Mouse (Mus musculus) liver, adult 2 months (tissue): ENCODE results near the gene Fam78a. TPM values are rescaled to one million over a fixed set of nuclear protein-coding genes. Genes with fewer than 3 reads are reported as not detected.

Source experiments
- DNase-seq: peaks from one replicate; pipeline ENCODE4 v3.0.0-alpha.2; 2011; ENCODE audit warnings: low read depth, low spot score; ENCODE audit errors: extremely low read depth
- H3K27ac ChIP-seq: fragments of 200-500 bp; replicated peaks from 2 replicates; pipeline ENCODE4 v1.5.1; 2012; ENCODE audit warnings: low read depth, mild to moderate bottlenecking, control low read depth, inconsistent platforms, low read length; ENCODE audit not compliant: insufficient read depth
- H3K27me3 ChIP-seq: fragments of 200-500 bp; 2 replicates; pipeline ENCODE4 v1.6.1; 2012; ENCODE audit warnings: mild to moderate bottlenecking, moderate library complexity, low read length, inconsistent platforms; ENCODE audit not compliant: control insufficient read depth, insufficient read depth
- H3K36me3 ChIP-seq: fragments of 200-500 bp; 2 replicates; pipeline ENCODE4 v1.6.1; 2012; ENCODE audit warnings: low read length, inconsistent platforms; ENCODE audit not compliant: control insufficient read depth, insufficient read depth
- H3K4me1 ChIP-seq: fragments of 200-500 bp; 2 replicates; pipeline ENCODE4 v1.6.1; 2011; ENCODE audit warnings: low read length; ENCODE audit not compliant: control insufficient read depth, insufficient read depth
- H3K4me3 ChIP-seq: fragments of 200-500 bp; 2 replicates; pipeline ENCODE4 v1.5.1; 2011; ENCODE audit warnings: low read depth, mild to moderate bottlenecking, control low read depth, low read length, moderate library complexity; ENCODE audit not compliant: insufficient read depth
- H3K79me2 ChIP-seq: fragments of 200-500 bp; 2 replicates; pipeline ENCODE4 v1.6.1; 2012; ENCODE audit warnings: inconsistent platforms, mild to moderate bottlenecking, low read length, moderate library complexity; ENCODE audit not compliant: control insufficient read depth, insufficient read depth
- H3K9ac ChIP-seq: fragments of 200-500 bp; 2 replicates; pipeline ENCODE4 v1.6.1; 2012; ENCODE audit warnings: low read depth, mild to moderate bottlenecking, control low read depth, inconsistent platforms, low read length
- CTCF ChIP-seq: fragments of 200-500 bp; IDR thresholded peaks from 2 replicates; pipeline ENCODE4 v1.5.1; 2011; ENCODE audit warnings: low read depth, low read length, control low read depth
- POLR2A ChIP-seq: fragments of 200-500 bp; IDR thresholded peaks from 2 replicates; pipeline ENCODE4 v1.6.1; 2011; ENCODE audit warnings: low read length, control low read depth; ENCODE audit not compliant: insufficient read depth; ENCODE audit errors: extremely low read depth
- WGBS: fragments of 180-500 bp; shearing (Covaris S2); methylation state at CpG from one replicate; pipeline ENCODE4 v1.1.7; 2018; 5-methylcytosine and 5-hydroxymethylcytosine counted together
- polyA plus RNA-seq: library from polyadenylated mRNA; depleted of rRNA; stranded (reverse); fragments of >200 nt; gene quantifications from 2 replicates; pipeline ENCODE4 v1.2.3, GENCODE M21; 2012
- total RNA-seq: library from RNA; depleted of rRNA; stranded (reverse); fragments of >200 nt; gene quantifications from 2 replicates; pipeline ENCODE4 v1.2.3, GENCODE M21; 2014

The Fam78a gene
- total and polyA plus RNA-seq, 2 experiments = 0.37 to 0.87 TPM

DNA sequence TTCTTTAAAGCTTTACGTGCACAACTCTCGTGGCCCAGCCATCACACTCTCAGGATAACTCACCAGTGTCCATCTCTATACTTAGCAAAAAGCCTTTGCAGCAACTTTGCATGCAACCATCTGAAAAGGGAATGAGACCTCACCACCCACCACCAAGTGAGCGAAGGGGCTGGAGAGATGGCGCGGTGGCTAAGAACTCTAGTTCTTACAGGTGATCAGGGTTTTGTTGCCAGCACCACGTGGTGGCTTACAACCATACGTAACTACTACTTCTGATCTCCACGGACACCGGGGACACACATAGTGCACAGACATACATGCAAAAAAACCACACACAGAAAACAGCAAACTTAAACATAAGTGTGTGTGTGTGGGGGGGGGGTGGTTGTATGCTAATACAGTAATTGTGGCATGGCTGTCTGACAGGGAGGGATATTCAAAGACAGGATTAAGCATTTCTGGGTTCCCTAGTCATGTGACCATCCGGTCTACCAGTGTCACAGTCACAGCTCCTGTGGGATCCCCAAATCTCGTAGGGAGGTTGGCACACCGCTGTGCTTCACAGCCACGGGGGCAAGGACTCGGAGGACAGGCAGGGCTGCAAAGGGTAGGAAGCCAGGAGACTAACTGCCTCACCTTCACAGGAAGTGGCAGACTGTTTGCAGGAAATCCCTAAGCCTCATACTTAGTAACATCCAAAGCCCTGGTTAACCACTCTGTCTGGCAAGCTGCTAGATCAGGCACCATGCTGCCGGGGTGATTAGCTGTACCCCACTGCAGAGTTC lies 21.8 kb downstream of the Fam78a start:
- Histone ChIP-seq H3K4me3 (no peak overlapping the region), H3K9ac (no peak overlapping the region), H3K27ac (no peak overlapping the region), H3K36me3 (no peaks in the 10 kb centered on the region), H3K79me2 (no peaks in the 10 kb centered on the region), H3K4me1 (no peaks in the 10 kb centered on the region), H3K27me3 (no peaks in the 10 kb centered on the region)
- WGBS = 93% methylated on average over 15 of the region's 15 CpGs
- DNase-seq = no peak
- TF ChIP-seq POLR2A (no peak), CTCF (no peak)

GRCm38 (mm10) chr2:32061722-32062505 lies 22.7 kb downstream of the Fam78a start:
- TF ChIP-seq CTCF (no peak), POLR2A (no peak)
- no peak for DNase-seq
- H3K4me1 ChIP-seq = no peaks in the 10 kb centered on the region
- H3K9ac ChIP-seq = no peak overlapping the region
- WGBS = 79% methylated on average over 12 of the region's 12 CpGs
- H3K27ac ChIP-seq = no peak overlapping the region
- no peaks in the 10 kb centered on the region for H3K79me2 ChIP-seq
- no peaks in the 10 kb centered on the region for H3K27me3 ChIP-seq
- H3K36me3 ChIP-seq = no peaks in the 10 kb centered on the region
- no peak overlapping the region for H3K4me3 ChIP-seq

GRCm38 (mm10) chr2:32061189-32061588 lies 23.5 kb downstream of the Fam78a start:
- Histone ChIP-seq H3K36me3 (no peaks in the 10 kb centered on the region), H3K4me3 (no peak overlapping the region), H3K4me1 (no peaks in the 10 kb centered on the region), H3K79me2 (no peaks in the 10 kb centered on the region), H3K27me3 (no peaks in the 10 kb centered on the region), H3K9ac (no peak overlapping the region), H3K27ac (no peak overlapping the region)
- 78% methylated on average over 2 of the region's 2 CpGs for WGBS
- no peak for TF ChIP-seq POLR2A
- no peak for TF ChIP-seq CTCF
- DNase-seq = no peak

DNA sequence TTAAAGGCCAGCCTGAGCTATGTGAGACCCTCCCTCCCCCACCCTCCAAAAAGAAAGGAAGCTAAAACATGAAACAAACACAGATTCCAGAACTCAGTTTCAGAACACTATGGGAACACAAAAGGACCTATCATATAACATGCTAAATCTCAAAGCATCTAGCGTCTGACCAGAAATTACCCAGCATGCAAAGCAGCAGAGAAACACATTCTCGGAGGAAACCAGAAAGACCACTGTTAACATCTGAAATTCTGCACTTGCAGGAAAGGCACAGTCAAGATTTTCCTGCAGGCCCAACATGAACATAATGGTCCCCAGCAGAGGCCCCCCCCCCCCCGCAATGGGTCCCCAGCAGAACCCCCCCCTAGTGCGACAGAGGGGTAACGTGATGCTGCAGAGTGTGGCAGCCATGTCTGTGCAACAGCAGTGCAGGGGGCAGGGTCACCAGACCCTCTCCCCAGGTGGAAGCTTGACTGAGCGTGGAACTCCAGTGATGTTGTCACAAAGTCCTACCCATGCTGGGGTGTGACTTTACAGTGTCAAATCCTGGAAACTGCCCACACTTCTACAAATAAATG lies 24.3 kb downstream of the Fam78a start:
- H3K4me1 ChIP-seq = no peaks in the 10 kb centered on the region
- no peak overlapping the region for H3K27ac ChIP-seq
- no peak overlapping the region for H3K9ac ChIP-seq
- no peak for DNase-seq
- no peaks in the 10 kb centered on the region for H3K79me2 ChIP-seq
- no peaks in the 10 kb centered on the region for H3K36me3 ChIP-seq
- H3K27me3 ChIP-seq = no peaks in the 10 kb centered on the region
- 87% methylated on average over 6 of the region's 6 CpGs for WGBS
- TF ChIP-seq CTCF = no peak
- no peak for TF ChIP-seq POLR2A
- no peak overlapping the region for H3K4me3 ChIP-seq

GRCm38 (mm10) chr2:32059613-32060012 lies 25.0 kb downstream of the Fam78a start:
- TF ChIP-seq CTCF (no peak), POLR2A (no peak)
- Histone ChIP-seq H3K9ac (no peak overlapping the region), H3K79me2 (no peaks in the 10 kb centered on the region), H3K27ac (no peak overlapping the region), H3K36me3 (no peaks in the 10 kb centered on the region), H3K4me3 (no peak overlapping the region), H3K27me3 (no peaks in the 10 kb centered on the region), H3K4me1 (no peaks in the 10 kb centered on the region)
- 78% methylated on average over 6 of the region's 6 CpGs for WGBS
- DNase-seq = no peak

GRCm38 (mm10) chr2:32058716-32059115 lies 25.9 kb downstream of the Fam78a start:
- Histone ChIP-seq H3K27me3 (no peaks in the 10 kb centered on the region), H3K27ac (no peak overlapping the region), H3K4me1 (no peaks in the 10 kb centered on the region), H3K9ac (no peak overlapping the region), H3K36me3 (no peaks in the 10 kb centered on the region), H3K4me3 (no peak overlapping the region), H3K79me2 (no peaks in the 10 kb centered on the region)
- no peak for DNase-seq
- TF ChIP-seq CTCF = no peak
- no peak for TF ChIP-seq POLR2A
- 60% methylated on average over 5 of the region's 5 CpGs for WGBS
